Mouse (Mus musculus) kidney, postnatal 36 days (tissue): ENCODE measurements around the gene Il2rg.
A peak's percentile ranks its signal among the peaks of the same experiment; 100 is the strongest.

Experiments used
- DNase-seq, 2 experiments: peaks; one replicate each; pipeline ENCODE4 v3.0.0; 2021 to 2022; ENCODE audit warnings: mixed read lengths in 2 of 2

The Il2rg gene

DNA sequence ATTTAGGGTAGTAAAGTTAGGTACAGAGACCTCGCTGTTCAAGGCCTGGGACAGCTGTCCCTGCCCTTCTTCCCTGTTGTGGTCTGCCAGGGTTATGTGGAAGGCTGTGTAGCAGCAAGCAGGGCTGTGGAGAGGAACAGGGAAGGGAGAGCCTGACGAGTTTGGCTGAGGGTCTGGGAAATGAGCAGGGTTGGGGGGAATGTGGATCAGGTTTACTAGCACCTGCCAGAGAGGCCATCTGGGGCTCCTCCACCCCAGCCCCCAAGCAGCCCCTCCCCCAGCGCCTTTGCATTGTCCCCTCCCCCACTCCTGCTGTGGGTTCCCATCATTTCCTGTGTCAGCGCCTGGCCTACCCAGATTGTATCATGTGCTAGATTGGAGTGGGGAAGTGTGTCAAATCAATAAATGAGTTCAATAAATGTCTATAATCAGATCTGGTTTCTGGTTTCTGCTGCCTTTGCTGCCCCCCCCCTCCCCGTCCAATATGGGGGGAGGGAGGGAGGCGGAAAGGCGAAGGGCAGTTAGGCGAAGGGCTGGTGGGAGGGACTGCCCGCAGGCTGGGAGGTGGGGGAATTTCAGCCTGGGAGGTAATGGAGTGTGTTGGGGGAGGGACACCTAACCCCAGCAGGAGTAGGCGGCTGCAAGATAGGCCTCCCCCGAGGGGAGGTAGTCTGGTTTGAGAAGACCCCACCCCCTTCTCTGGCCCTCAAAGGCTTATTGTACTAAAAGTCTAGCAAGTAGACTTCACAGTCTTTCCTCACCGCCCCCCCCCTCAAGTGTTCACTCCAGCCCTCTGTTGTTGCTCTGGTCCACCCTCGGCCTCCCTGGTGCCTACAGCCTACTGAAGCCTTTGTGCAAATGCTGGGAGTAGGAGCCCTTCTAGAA lies 7.4 kb downstream of the Il2rg start:
- no peak for DNase-seq

DNA sequence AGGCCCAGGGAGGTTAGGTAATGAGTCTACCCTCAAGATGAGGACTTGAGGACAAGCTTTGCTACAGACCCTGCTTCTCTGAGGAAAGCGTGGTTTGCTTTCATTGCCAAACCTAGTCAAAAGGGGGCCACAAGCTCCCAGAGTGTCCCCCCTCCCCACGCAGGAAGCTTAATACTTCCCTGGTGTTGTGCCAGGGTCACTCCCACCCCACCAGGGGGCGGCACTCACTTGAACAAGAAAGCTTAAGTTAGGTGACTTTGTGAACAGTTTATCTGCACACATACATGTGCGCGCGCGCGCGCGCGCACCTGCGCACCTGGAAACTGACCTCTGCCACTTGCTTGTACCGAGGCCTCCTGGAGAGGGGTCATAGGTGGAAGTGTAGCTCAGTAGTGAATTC lies 11.5 kb downstream of the Il2rg start:
- peak in 1 of 2 experiments; percentile 51 for DNase-seq

- DNase-seq, result peak in 1 of 2 experiments; percentile 21
Measured at GRCm38 (mm10) chrX:101254740-101255139, 13.3 kb downstream of the Il2rg start.

- peak; percentile 91 to 95 for DNase-seq
Measured at GRCm38 (mm10) chrX:101253952-101254729, 13.9 kb downstream of the Il2rg start, which contains the start of gene Foxo4. Foxo4 (plus strand) TSS chrX:101254528.

GRCm38 (mm10) chrX:101245011-101245410 lies 23.0 kb downstream of the Il2rg start:
- peak in 1 of 2 experiments; percentile 8 for DNase-seq

DNA sequence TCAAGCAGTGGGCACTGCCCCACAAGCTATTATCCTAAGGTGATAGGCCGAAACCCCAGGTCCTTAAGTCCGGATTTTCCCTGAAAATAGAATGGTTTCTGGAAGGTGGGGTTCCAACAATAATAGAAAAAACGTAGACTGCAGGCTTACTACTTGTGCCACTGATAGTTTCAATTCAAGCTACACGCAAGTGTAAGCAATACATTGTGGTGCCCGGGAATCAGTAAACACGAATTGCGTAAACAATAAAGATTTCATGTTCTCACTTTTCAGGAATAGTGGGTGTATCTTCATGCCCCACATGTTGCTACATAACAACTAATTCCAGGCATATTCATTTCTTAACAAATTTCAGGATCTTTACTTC lies 45.3 kb downstream of the Il2rg start:
- DNase-seq, result no peak

DNA sequence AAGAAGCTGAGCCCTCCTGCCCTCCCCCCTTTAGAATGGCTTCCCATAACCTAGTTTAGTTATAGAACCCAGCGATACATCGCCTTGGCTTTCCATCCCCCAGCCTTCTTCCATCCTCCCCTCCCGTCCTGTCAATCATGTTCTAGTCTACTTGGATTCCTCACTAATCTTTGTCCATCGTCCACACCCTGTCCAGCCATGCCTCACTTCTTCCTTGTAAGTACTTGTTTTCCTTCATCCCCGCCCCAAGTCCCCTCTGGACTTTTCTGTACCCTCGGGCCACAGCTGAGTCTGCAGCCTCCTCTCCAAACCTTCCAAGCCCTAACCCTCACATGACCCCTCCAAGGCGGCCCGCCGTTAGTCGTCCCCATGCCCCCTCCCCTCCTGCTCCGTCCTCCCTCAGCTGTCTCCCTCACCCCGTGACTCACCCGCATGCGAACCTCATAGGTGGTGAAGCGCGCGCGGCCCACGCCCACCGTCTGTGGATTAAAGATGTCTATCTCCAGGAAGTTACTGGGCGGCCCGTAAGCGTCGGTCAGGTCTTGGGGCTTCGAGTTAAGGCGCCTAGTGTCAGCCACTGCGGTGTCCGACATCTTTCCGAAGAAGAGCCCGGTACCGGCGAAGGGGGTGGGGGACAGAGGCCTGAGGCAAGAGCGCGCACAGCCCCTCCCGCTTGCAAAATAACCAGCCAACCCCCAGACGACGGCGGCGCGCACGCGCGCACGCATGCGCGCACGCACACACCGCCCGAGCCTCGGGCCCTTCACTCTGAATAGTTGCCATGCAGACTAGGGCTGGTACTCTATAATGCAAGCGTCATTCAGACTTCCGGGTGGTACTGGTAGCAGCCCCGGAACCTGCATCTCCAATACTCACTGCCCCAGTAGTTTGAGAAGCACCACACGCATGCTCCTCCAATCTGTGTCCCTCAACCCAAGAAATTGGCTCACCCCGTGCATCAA lies 45.9 kb downstream of the Il2rg start, which contains the start of gene Snx12:
Gene Snx12, minus strand, starts transcription at position 730 of the 962 bp plus-strand sequence.
- peak; percentile 83 to 91 for DNase-seq
